Mouse (Mus musculus) liver, embryonic 14.5 days (tissue): ENCODE measurements around the gene Slc16a6. TPM values are rescaled to one million over a fixed set of nuclear protein-coding genes. Genes with fewer than 3 reads are reported as not detected.

Experiments used
- ATAC-seq: fragments of 200-750 bp; cut with Nextera tagmentation; 2 replicates; pipeline ENCODE4 v1.8.0; 2017; ENCODE audit warnings: moderate number of reproducible peaks, mild to moderate bottlenecking, moderate library complexity; ENCODE audit not compliant: insufficient read depth
- DNase-seq, 3 experiments: peaks; one replicate each; pipeline ENCODE4 v3.0.0-alpha.2; 2012 to 2013; ENCODE audit warnings: low read depth in 3 of 3, low spot score in 3 of 3
- H3K27ac ChIP-seq: fragments of 300-500 bp; sonication (generic); 2 replicates; pipeline ENCODE4 v1.5.1; 2014; ENCODE audit warnings: moderate library complexity, mild to moderate bottlenecking, control low read depth, inconsistent platforms
- H3K27me3 ChIP-seq: fragments of 300-500 bp; sonication (generic); 2 replicates; pipeline ENCODE4 v1.6.1; 2014; ENCODE audit warnings: mild to moderate bottlenecking, low read length, moderate library complexity; ENCODE audit not compliant: control insufficient read depth, insufficient read depth
- H3K36me3 ChIP-seq: fragments of 300-500 bp; sonication (generic); replicated peaks from 2 replicates; pipeline ENCODE4 v1.6.1; 2014; ENCODE audit warnings: low read depth; ENCODE audit not compliant: control insufficient read depth, insufficient read depth
- H3K4me1 ChIP-seq, 2 experiments: fragments of 200-500 bp in 1 of 2; fragments of 300-500 bp in 1 of 2; sonication (generic) in 1 of 2; replicated peaks; 2 replicates each; pipeline ENCODE4 v1.6.1; 2012 to 2014; ENCODE audit warnings: antibody characterized with exemption in 1 of 2, inconsistent platforms in 1 of 2, low read length in 1 of 2; ENCODE audit not compliant: control insufficient read depth in 2 of 2, insufficient read depth in 2 of 2
- H3K4me2 ChIP-seq: fragments of 300-500 bp; sonication (generic); 2 replicates; pipeline ENCODE4 v1.6.1; 2014; ENCODE audit warnings: low read depth, mild to moderate bottlenecking, control low read depth, moderate library complexity
- H3K4me3 ChIP-seq, 2 experiments: fragments of 200-500 bp in 1 of 2; fragments of 300-500 bp in 1 of 2; sonication (generic) in 1 of 2; 2 replicates each; pipeline ENCODE4 v1.5.1; 2012 to 2014; ENCODE audit warnings: low read depth in 2 of 2, low read length in 2 of 2, mild to moderate bottlenecking in 2 of 2, control low read depth in 1 of 2, inconsistent platforms in 1 of 2, moderate library complexity in 1 of 2; ENCODE audit not compliant: insufficient read depth in 1 of 2
- H3K9ac ChIP-seq: fragments of 300-500 bp; sonication (generic); replicated peaks from 2 replicates; pipeline ENCODE4 v1.6.1; 2014; ENCODE audit warnings: mild to moderate bottlenecking, control low read depth, moderate library complexity
- H3K9me3 ChIP-seq: fragments of 300-500 bp; sonication (generic); 2 replicates; pipeline ENCODE4 v1.6.1; 2016; ENCODE audit warnings: low read length, mixed read lengths; ENCODE audit not compliant: control insufficient read depth
- EP300 ChIP-seq: IDR thresholded peaks from 2 replicates; pipeline ENCODE4 v1.6.1; 2016; ENCODE audit warnings: antibody characterized with exemption, low read depth
- WGBS: fragments of 180-500 bp; shearing (Covaris S2); extraction: QIAGEN DNeasy Blood & Tissue Kit; methylation state at CpG from one replicate; pipeline ENCODE4 v1.1.7; 2014; ENCODE audit not compliant: insufficient replicate concordance; 5-methylcytosine and 5-hydroxymethylcytosine counted together
- microRNA-seq: library from miRNA; unstranded; fragments of <30 nt; microRNA quantifications from one replicate; pipeline ENCODE4, GENCODE M21; 2016
- polyA plus RNA-seq, 2 experiments: library from polyadenylated mRNA; depleted of rRNA in 1 of 2; stranded (reverse) in 1 of 2; unstranded in 1 of 2; fragments of >200 nt; fragmentation: Nextera tagmentation in 1 of 2; extraction: Ambion mirVana in 1 of 2; gene quantifications; 2 replicates each; pipeline versions ENCODE4 v1.2.1 to v1.2.3; 2012 to 2014

The Slc16a6 gene
- polyA plus RNA-seq, 2 experiments, result 8.0 to 39.5 TPM

DNA sequence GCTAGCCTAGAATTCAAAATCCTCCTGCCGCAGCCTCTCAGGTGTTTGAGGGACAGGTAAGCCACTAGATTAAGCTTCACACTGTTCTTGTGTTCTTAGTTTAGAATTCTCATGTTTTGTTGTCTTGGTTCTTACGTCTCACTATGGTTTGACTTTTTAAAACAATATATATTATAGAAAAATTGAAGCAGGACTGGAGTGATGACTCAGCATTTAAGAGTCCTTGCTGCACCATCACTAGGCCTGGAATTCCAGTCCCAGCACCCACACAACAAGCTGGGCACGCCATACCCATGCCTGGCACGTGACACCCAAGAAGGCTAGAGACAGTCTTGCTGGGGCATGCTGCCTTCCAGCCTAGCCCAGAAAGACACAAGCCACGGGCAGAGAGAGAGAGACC is 67.0 kb downstream of the Slc16a6 start:
- no peak overlapping the region for H3K9ac ChIP-seq
- H3K36me3 ChIP-seq, result no peaks in the 10 kb centered on the region
- H3K4me1 ChIP-seq, result no peaks in the 10 kb centered on the region
- TF ChIP-seq EP300, result no peak
- DNase-seq (no peak), ATAC-seq (no peak)
- H3K4me3 ChIP-seq, result no peak overlapping the region
- H3K27ac ChIP-seq, result no peak overlapping the region
- no peaks in the 10 kb centered on the region for H3K9me3 ChIP-seq
- no peaks in the 10 kb centered on the region for H3K27me3 ChIP-seq
- 71% methylated on average over 5 of the region's 5 CpGs for WGBS
- H3K4me2 ChIP-seq, result no peak overlapping the region

Small RNAs within 50 kb of the gene (microRNA-seq; reads per million reads assigned to microRNA genes)
- not detected for gene Gm25540

Other genes starting within 250 kb of the Slc16a6 start
- 0.04 and 0.09 TPM in 2 replicates for gene Rgs9, start 175.5 kb downstream of the Slc16a6 start, polyA plus RNA-seq (2012; rRNA removed)
- not detected in 2 replicates for gene Rgs9, start 175.5 kb downstream of the Slc16a6 start, polyA plus RNA-seq (2014; fragmentation: Nextera tagmentation; extraction: Ambion mirVana)
- 7.8 and 9.4 TPM in 2 replicates for gene Gna13, start 110.8 kb downstream of the Slc16a6 start, polyA plus RNA-seq (2012; rRNA removed)
- gene Gna13, start 110.8 kb downstream of the Slc16a6 start, polyA plus RNA-seq (2014; fragmentation: Nextera tagmentation; extraction: Ambion mirVana), result 13.1 and 15.2 TPM in 2 replicates
- gene 9930022D16Rik, start 59.7 kb downstream of the Slc16a6 start, polyA plus RNA-seq (2012; rRNA removed), result not detected in 2 replicates
- gene 9930022D16Rik, start 59.7 kb downstream of the Slc16a6 start, polyA plus RNA-seq (2014; fragmentation: Nextera tagmentation; extraction: Ambion mirVana), result not detected in 2 replicates
- 10.0 and 13.1 TPM in 2 replicates for gene Amz2, start 47.7 kb downstream of the Slc16a6 start, polyA plus RNA-seq (2012; rRNA removed)
- 12.2 and 12.6 TPM in 2 replicates for gene Amz2, start 47.7 kb downstream of the Slc16a6 start, polyA plus RNA-seq (2014; fragmentation: Nextera tagmentation; extraction: Ambion mirVana)
- 2.1 and 2.3 TPM in 2 replicates for gene Arsg, start 224 bp downstream of the Slc16a6 start, polyA plus RNA-seq (2012; rRNA removed)
- 3.4 and 3.8 TPM in 2 replicates for gene Arsg, start 224 bp downstream of the Slc16a6 start, polyA plus RNA-seq (2014; fragmentation: Nextera tagmentation; extraction: Ambion mirVana)
- 8.3 and 11.9 TPM in 2 replicates for gene Wipi1, start 138.4 kb upstream of the Slc16a6 start, polyA plus RNA-seq (2012; rRNA removed)
- 9.0 and 13.4 TPM in 2 replicates for gene Wipi1, start 138.4 kb upstream of the Slc16a6 start, polyA plus RNA-seq (2014; fragmentation: Nextera tagmentation; extraction: Ambion mirVana)
- gene Prkar1a, start 175.8 kb upstream of the Slc16a6 start, polyA plus RNA-seq (2012; rRNA removed), result 30.1 and 43.9 TPM in 2 replicates
- 115 and 128 TPM in 2 replicates for gene Prkar1a, start 175.8 kb upstream of the Slc16a6 start, polyA plus RNA-seq (2014; fragmentation: Nextera tagmentation; extraction: Ambion mirVana)
- gene Fam20a, start 248.7 kb upstream of the Slc16a6 start, polyA plus RNA-seq (2012; rRNA removed), result 3.0 and 3.4 TPM in 2 replicates
- gene Fam20a, start 248.7 kb upstream of the Slc16a6 start, polyA plus RNA-seq (2014; fragmentation: Nextera tagmentation; extraction: Ambion mirVana), result 3.8 and 4.1 TPM in 2 replicates